Mouse (Mus musculus) intestine, postnatal 0 days (tissue): ENCODE measurements around the gene Kcnj10. TPM values are rescaled to one million over a fixed set of nuclear protein-coding genes. Genes with fewer than 3 reads are reported as not detected.

Source experiments
- ATAC-seq: fragments of 200-750 bp; cut with Nextera tagmentation; 2 replicates; pipeline ENCODE4 v1.8.0; 2017; ENCODE audit warnings: mild to moderate bottlenecking, moderate TSS enrichment, moderate library complexity
- H3K27ac ChIP-seq: fragments of 300-500 bp; sonication (generic); 2 replicates; pipeline ENCODE4 v1.5.1; 2014; ENCODE audit warnings: mild to moderate bottlenecking, low read depth, low read length, moderate library complexity
- H3K27me3 ChIP-seq: fragments of 300-500 bp; sonication (generic); replicated peaks from 2 replicates; pipeline ENCODE4 v1.6.1; 2014; ENCODE audit warnings: low read length, mixed read lengths; ENCODE audit not compliant: control insufficient read depth, insufficient read depth
- H3K36me3 ChIP-seq: fragments of 300-500 bp; sonication (generic); 2 replicates; pipeline ENCODE4 v1.6.1; 2014; ENCODE audit warnings: mild to moderate bottlenecking, moderate library complexity; ENCODE audit not compliant: control insufficient read depth, insufficient read depth
- H3K4me1 ChIP-seq: fragments of 300-500 bp; sonication (generic); replicated peaks from 2 replicates; pipeline ENCODE4 v1.6.1; 2014; ENCODE audit warnings: antibody characterized with exemption, low read length, mixed read lengths; ENCODE audit not compliant: control insufficient read depth, insufficient read depth
- H3K4me2 ChIP-seq: fragments of 300-500 bp; sonication (generic); replicated peaks from 2 replicates; pipeline ENCODE4 v1.6.1; 2014; ENCODE audit warnings: low read depth, mild to moderate bottlenecking, moderate library complexity
- H3K4me3 ChIP-seq: fragments of 300-500 bp; sonication (generic); 2 replicates; pipeline ENCODE4 v1.5.1; 2014; ENCODE audit warnings: low read depth, low read length
- H3K9ac ChIP-seq: fragments of 300-500 bp; sonication (generic); 2 replicates; pipeline ENCODE4 v1.6.1; 2014; ENCODE audit warnings: mild to moderate bottlenecking, low read depth, low read length
- H3K9me3 ChIP-seq: fragments of 300-500 bp; sonication (generic); 2 replicates; pipeline ENCODE4 v1.6.1; 2016; ENCODE audit warnings: mixed run types; ENCODE audit not compliant: control insufficient read depth
- CTCF ChIP-seq: sonication (generic); IDR thresholded peaks from 2 replicates; pipeline ENCODE4 v1.5.1; 2016; ENCODE audit warnings: low read depth, mild to moderate bottlenecking, control low read depth, antibody characterized with exemption, moderate library complexity
- WGBS: fragments of 180-500 bp; shearing (Covaris S2); extraction: QIAGEN DNeasy Blood & Tissue Kit; methylation state at CpG from one replicate; pipeline ENCODE4 v1.1.7; 2014; 5-methylcytosine and 5-hydroxymethylcytosine counted together
- polyA plus RNA-seq: library from polyadenylated mRNA; unstranded; fragments of >200 nt; fragmentation: Nextera tagmentation; extraction: Ambion mirVana; gene quantifications from 2 replicates; pipeline ENCODE4 v1.2.1, GENCODE M21; 2015

Kcnj10 gene
- polyA plus RNA-seq, 1 experiment from 2014 or later, result 0.17 TPM

DNA sequence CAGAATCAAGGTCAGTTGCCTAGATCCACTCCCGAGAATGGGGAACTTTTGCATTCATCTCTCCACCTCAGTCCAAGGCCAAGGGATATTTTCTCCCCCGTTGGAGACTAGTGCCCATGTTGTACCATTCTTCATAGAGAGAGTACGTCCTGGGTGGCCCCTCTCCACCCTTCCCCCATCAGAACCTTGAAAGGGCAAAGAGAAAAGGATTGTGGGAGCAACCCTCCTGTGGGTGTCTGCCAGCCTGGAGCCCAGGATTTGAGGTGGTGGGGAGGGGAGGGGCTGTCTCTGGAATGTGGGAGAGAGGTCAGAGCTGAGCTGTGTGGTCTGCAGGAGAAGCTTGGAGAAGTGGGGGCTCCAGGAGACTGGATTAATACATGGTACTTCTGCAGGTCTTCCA, 2.9 kb downstream of the Kcnj10 start:
- peaks cover 31% of the 10 kb centered on the region for H3K27me3 ChIP-seq
- no peak for TF ChIP-seq CTCF

GRCm38 (mm10) chr1:172344820-172345219, 3.8 kb downstream of the Kcnj10 start:
- Histone ChIP-seq H3K4me3 (no peak overlapping the region), H3K9me3 (no peaks in the 10 kb centered on the region), H3K9ac (no peak overlapping the region), H3K4me1 (peaks cover 8% of the 10 kb centered on the region), H3K4me2 (no peak overlapping the region), H3K27ac (no peak overlapping the region), H3K36me3 (no peaks in the 10 kb centered on the region), H3K27me3 (peaks cover 26% of the 10 kb centered on the region)
- 32% methylated on average over 7 of the region's 7 CpGs for WGBS
- TF ChIP-seq CTCF, result no peak
- no peak for ATAC-seq

More for the DNA sequence above, 2.9 kb downstream of the Kcnj10 start:
- H3K27ac ChIP-seq, result no peak overlapping the region
- H3K4me1 ChIP-seq, result peaks cover 8% of the 10 kb centered on the region
- no peaks in the 10 kb centered on the region for H3K9me3 ChIP-seq
- H3K9ac ChIP-seq, result no peak overlapping the region
- no peak for ATAC-seq
- no peak overlapping the region for H3K4me2 ChIP-seq
- H3K4me3 ChIP-seq, result no peak overlapping the region
- WGBS, result 59% methylated on average over 3 of the region's 3 CpGs
- H3K36me3 ChIP-seq, result no peaks in the 10 kb centered on the region

- no peak for ATAC-seq
- H3K36me3 ChIP-seq, result no peaks in the 10 kb centered on the region
- TF ChIP-seq CTCF, result no peak
- H3K4me1 ChIP-seq, result no peaks in the 10 kb centered on the region
- H3K4me2 ChIP-seq, result no peak overlapping the region
- no peaks in the 10 kb centered on the region for H3K9me3 ChIP-seq
- H3K27me3 ChIP-seq, result peaks cover 19% of the 10 kb centered on the region
- no peak overlapping the region for H3K4me3 ChIP-seq
- no peak overlapping the region for H3K27ac ChIP-seq
- H3K9ac ChIP-seq, result no peak overlapping the region
- 84% methylated on average over 10 of the region's 10 CpGs for WGBS
Observed at GRCm38 (mm10) chr1:172346707-172347106, 5.7 kb downstream of the Kcnj10 start.

- WGBS, result 81% methylated on average over 12 of the region's 12 CpGs
- peaks cover 14% of the 10 kb centered on the region; the same call in 1 of the 2 replicates for H3K27me3 ChIP-seq
- H3K36me3 ChIP-seq, result no peaks in the 10 kb centered on the region
- no peaks in the 10 kb centered on the region for H3K4me1 ChIP-seq
- TF ChIP-seq CTCF, result no peak
- H3K9ac ChIP-seq, result no peak overlapping the region
- ATAC-seq, result no peak
- no peak overlapping the region for H3K4me3 ChIP-seq
- H3K4me2 ChIP-seq, result no peak overlapping the region
- H3K9me3 ChIP-seq, result no peaks in the 10 kb centered on the region
- H3K27ac ChIP-seq, result no peak overlapping the region
Observed at GRCm38 (mm10) chr1:172347382-172347781, 6.4 kb downstream of the Kcnj10 start.

DNA sequence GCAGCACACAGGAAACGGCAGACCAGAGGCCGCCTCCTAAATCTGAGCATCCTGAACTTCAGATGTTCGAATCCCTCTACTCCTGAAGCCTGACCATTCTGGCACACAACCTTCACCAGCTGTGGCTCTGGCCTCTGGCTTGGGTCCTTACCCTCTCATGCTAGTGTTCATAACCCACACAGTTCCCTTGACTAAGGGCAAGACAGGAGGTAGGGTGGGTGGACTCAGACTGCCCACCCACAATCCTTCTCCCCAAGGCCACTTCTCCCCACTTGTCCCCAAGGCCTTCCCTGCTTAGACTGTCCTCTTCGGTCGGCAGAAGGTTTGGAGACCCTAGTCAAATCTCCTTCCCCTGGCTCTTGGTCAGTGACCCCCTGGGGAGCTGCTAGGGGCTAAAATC, 8.5 kb downstream of the Kcnj10 start:
- Histone ChIP-seq H3K9me3 (no peaks in the 10 kb centered on the region), H3K27me3 (peaks cover 13% of the 10 kb centered on the region; the same call in 1 of the 2 replicates), H3K36me3 (no peaks in the 10 kb centered on the region), H3K4me1 (no peaks in the 10 kb centered on the region), H3K27ac (no peak overlapping the region), H3K4me2 (no peak overlapping the region), H3K4me3 (no peak overlapping the region), H3K9ac (no peak overlapping the region)
- TF ChIP-seq CTCF, result no peak
- WGBS, result 76% methylated on average over 5 of the region's 5 CpGs
- no peak for ATAC-seq

DNA sequence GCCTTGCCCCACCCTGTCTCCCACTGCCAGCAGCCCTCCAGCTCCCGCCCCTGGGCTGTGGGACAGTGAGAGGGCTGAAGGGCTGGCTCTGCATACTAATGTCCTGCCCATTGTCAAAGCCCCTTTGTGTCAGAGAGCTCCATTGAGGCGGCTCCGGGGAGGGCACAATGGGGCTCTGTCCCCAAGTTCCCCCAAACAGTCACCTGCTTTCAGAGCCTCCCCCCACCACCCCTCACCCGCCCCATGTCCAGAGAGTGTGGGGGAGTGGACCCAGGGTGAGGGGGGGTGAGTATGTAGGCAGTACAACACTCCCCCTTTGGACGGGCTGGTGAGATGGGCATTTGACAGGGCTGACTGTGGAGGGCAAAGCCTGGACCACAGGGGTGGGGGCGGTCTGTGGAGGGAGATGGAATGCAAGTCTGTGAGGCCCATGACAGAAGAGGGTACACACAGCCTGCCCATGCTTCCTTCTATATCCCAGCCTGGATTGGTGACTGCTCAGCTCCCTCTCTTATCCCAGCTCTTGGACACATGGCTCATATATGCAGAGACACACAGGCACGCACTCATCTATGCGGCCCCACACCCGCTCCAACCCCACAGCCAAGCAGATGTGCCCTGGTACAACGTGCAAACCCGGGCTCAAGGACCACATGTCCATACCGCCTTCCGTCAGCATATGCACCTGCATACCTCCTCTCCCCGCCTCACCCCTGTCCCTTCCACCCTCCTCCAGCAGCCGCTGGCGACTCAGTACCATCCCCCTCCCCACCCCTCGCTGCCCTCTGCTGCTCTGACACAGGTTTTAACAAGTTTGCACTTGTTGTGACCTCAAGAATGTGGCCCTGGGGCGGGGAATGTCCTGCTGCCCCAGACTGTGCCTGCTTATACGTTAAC, 9.2 kb downstream of the Kcnj10 start:
- Histone ChIP-seq H3K4me1 (no peaks in the 10 kb centered on the region), H3K4me3 (no peak overlapping the region), H3K9me3 (no peaks in the 10 kb centered on the region), H3K27ac (no peak overlapping the region), H3K9ac (no peak overlapping the region), H3K4me2 (no peak overlapping the region), H3K27me3 (peaks cover 13% of the 10 kb centered on the region; the same call in 1 of the 2 replicates), H3K36me3 (no peaks in the 10 kb centered on the region)
- ATAC-seq, result no peak; the same call in 1 of the 2 replicates
- 23% methylated on average over 19 of the region's 19 CpGs for WGBS
- TF ChIP-seq CTCF, result no peak
